Mouse (Mus musculus) myocyte (in vitro differentiated cells): Measurements from ENCODE around the gene Rubcn. TPM values are rescaled to one million over a fixed set of nuclear protein-coding genes. Genes with fewer than 3 reads are reported as not detected.

Experiments
- H3K27me3 ChIP-seq: one replicate; pipeline ENCODE4 v1.6.1; 2011; ENCODE audit not compliant: control insufficient read depth, insufficient read depth, insufficient read length
- H3K36me3 ChIP-seq: one replicate; pipeline ENCODE4 v1.6.1; 2011; ENCODE audit not compliant: control insufficient read depth, insufficient read depth
- H3K4me2 ChIP-seq: one replicate; pipeline ENCODE4 v1.6.1; 2011; ENCODE audit warnings: low read depth, control low read depth
- H3K4me3 ChIP-seq: one replicate; pipeline ENCODE4 v1.5.1; 2011; ENCODE audit warnings: mild to moderate bottlenecking, control low read depth, moderate library complexity
- H3K79me2 ChIP-seq: one replicate; pipeline ENCODE4 v1.6.1; 2011; ENCODE audit not compliant: control insufficient read depth, insufficient read depth
- H3ac ChIP-seq: one replicate; pipeline ENCODE4 v1.6.1; 2011; ENCODE audit not compliant: control insufficient read depth, insufficient read length
- CEBPB ChIP-seq: IDR thresholded peaks from 2 replicates; pipeline ENCODE4 v1.6.1; 2011; ENCODE audit warnings: mild to moderate bottlenecking, moderate library complexity; ENCODE audit not compliant: poor library complexity, insufficient read depth, severe bottlenecking
- E2F4 ChIP-seq: IDR thresholded peaks from one replicate; pipeline ENCODE4 v1.6.1; 2011; ENCODE audit warnings: mild to moderate bottlenecking, control low read depth, moderate library complexity; ENCODE audit not compliant: insufficient read depth
- MAX ChIP-seq: IDR thresholded peaks from one replicate; pipeline ENCODE4 v1.6.1; 2011; ENCODE audit warnings: low read depth, mild to moderate bottlenecking, control low read depth
- MYOD1 ChIP-seq, 3 experiments: IDR thresholded peaks; one replicate each; pipeline ENCODE4 v1.6.1; 2011; ENCODE audit warnings: control low read depth in 2 of 3, low read depth in 2 of 3, mild to moderate bottlenecking in 2 of 3, moderate library complexity in 1 of 3; ENCODE audit not compliant: insufficient read length in 2 of 3, control insufficient read depth in 1 of 3
- MYOG ChIP-seq, 3 experiments: IDR thresholded peaks; one replicate each; pipeline ENCODE4 v1.6.1; 2011; ENCODE audit warnings: control low read depth in 2 of 3, low read depth in 2 of 3, mild to moderate bottlenecking in 2 of 3; ENCODE audit not compliant: insufficient read length in 2 of 3, control insufficient read depth in 1 of 3, insufficient read depth in 1 of 3
- POLR2A ChIP-seq: IDR thresholded peaks from one replicate; pipeline ENCODE4 v1.6.1; 2011; ENCODE audit warnings: low read depth, mild to moderate bottlenecking, control low read depth, moderate library complexity; ENCODE audit not compliant: insufficient read length
- POLR2AphosphoS2 ChIP-seq: IDR thresholded peaks from one replicate; pipeline ENCODE4 v1.6.1; 2011; ENCODE audit warnings: low read depth, control low read depth; ENCODE audit not compliant: insufficient read length
- REST ChIP-seq: IDR thresholded peaks from one replicate; pipeline ENCODE4 v1.6.1; 2011; ENCODE audit warnings: mild to moderate bottlenecking, control low read depth, moderate library complexity; ENCODE audit not compliant: insufficient read depth, insufficient read length
- SRF ChIP-seq: IDR thresholded peaks from one replicate; pipeline ENCODE4 v1.6.1; 2011; ENCODE audit warnings: low read depth; ENCODE audit not compliant: control insufficient read depth, insufficient read length
- TCF12 ChIP-seq: IDR thresholded peaks from one replicate; pipeline ENCODE4 v1.6.1; 2011; ENCODE audit warnings: mild to moderate bottlenecking, control low read depth; ENCODE audit not compliant: poor library complexity, insufficient read depth, severe bottlenecking
- TCF3 ChIP-seq: IDR thresholded peaks from one replicate; pipeline ENCODE4 v1.6.1; 2011; ENCODE audit warnings: low read depth, control low read depth; ENCODE audit not compliant: insufficient read length
- USF1 ChIP-seq: IDR thresholded peaks from one replicate; pipeline ENCODE4 v1.6.1; 2011; ENCODE audit warnings: low read depth, mild to moderate bottlenecking, control low read depth, moderate library complexity
- polyA plus RNA-seq: library from polyadenylated mRNA; unstranded; fragments of >200 nt; fragmentation: generic; extraction: Trizol; gene quantifications from one replicate; pipeline ENCODE4 v1.2.1, GENCODE M21; 2012; ENCODE audit warnings: missing spikeins

The Rubcn gene
- polyA plus RNA-seq, 1 experiment, result 34.0 TPM

- Histone ChIP-seq H3K79me2 (peaks cover 8% of the 10 kb centered on the region), H3K4me3 (no peak overlapping the region), H3K4me2 (no peak overlapping the region), H3K36me3 (no peaks in the 10 kb centered on the region), H3K27me3 (no peaks in the 10 kb centered on the region), H3ac (no peak overlapping the region)
- no peak for TF ChIP-seq CEBPB
- no peak for TF ChIP-seq E2F4
- TF ChIP-seq MYOD1 (IDR thresholded peaks at IDR 0.05; ENCODE audit: control insufficient read depth in 1 of 3, insufficient read length in 2 of 3, low read depth in 2 of 3), result no peak
- TF ChIP-seq TCF12, result no peak
- TF ChIP-seq POLR2AphosphoS2, result no peak
- no peak for TF ChIP-seq POLR2A
- TF ChIP-seq TCF3, result no peak
- TF ChIP-seq REST, result no peak
- TF ChIP-seq USF1, result no peak
- no peak for TF ChIP-seq MAX
- no peak for TF ChIP-seq MYOG (IDR thresholded peaks at IDR 0.05; ENCODE audit: control insufficient read depth in 1 of 3, insufficient read depth in 1 of 3, insufficient read length in 2 of 3, low read depth in 2 of 3)
- TF ChIP-seq SRF, result no peak
Observed at GRCm38 (mm10) chr16:32873366-32873765, 4.2 kb downstream of the Rubcn start.

GRCm38 (mm10) chr16:32870231-32870630 is 7.3 kb downstream of the Rubcn start:
- TF ChIP-seq USF1 (no peak), MYOD1 (IDR thresholded peaks at IDR 0.05; ENCODE audit: control insufficient read depth in 1 of 3, insufficient read length in 2 of 3, low read depth in 2 of 3) (no peak), TCF12 (no peak), SRF (no peak), POLR2AphosphoS2 (no peak), CEBPB (no peak)
- H3K27me3 ChIP-seq, result no peaks in the 10 kb centered on the region
- peaks cover 23% of the 10 kb centered on the region for H3K79me2 ChIP-seq
- no peak overlapping the region for H3K4me2 ChIP-seq
- H3K36me3 ChIP-seq, result no peaks in the 10 kb centered on the region
- no peak overlapping the region for H3ac ChIP-seq
- no peak overlapping the region for H3K4me3 ChIP-seq

DNA sequence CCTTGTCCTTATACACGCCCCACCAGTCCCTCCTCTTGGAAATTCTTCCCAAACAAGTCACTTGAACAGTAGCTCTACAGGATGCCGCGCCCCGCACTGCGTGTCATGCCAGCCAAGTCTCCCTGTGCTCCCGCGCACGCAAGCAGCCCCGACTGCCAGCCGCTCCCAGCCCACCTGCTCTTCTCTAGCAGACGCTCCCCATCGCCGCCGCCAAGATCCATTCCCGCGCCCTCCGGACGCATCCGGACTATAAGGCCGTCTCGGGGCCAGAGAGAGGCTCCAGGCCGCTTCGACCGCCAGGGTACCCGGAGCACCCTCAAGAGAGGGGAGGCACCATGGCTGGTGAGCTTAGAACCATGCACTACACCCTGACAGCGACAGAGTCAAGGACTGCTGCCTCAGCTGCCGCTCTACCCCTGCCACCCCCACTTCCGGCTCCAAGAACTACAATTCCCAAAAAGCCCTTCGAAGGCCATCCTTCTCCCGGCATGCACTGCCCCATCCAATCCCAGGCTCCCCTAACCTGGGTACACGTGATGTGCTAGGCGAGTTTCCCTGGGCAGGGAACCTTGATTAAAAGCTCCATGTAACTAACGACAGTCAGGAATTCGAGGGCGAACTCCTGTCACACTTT is 9.5 kb downstream of the Rubcn start:
- Histone ChIP-seq H3K4me3 (peak overlapping the region; percentile 44), H3K79me2 (peaks cover 40% of the 10 kb centered on the region), H3ac (peak overlapping the region; percentile 18), H3K27me3 (no peaks in the 10 kb centered on the region), H3K36me3 (no peaks in the 10 kb centered on the region), H3K4me2 (peak overlapping the region; percentile 97)
- no peak for TF ChIP-seq TCF12
- no peak for TF ChIP-seq E2F4
- peak; percentile 88 for TF ChIP-seq POLR2A
- peak; percentile 93 for TF ChIP-seq POLR2AphosphoS2
- peak in 2 of 3 experiments; percentile 33 to 38 for TF ChIP-seq MYOG (IDR thresholded peaks at IDR 0.05; ENCODE audit: control insufficient read depth in 1 of 3, insufficient read depth in 1 of 3, insufficient read length in 2 of 3, low read depth in 2 of 3)
- no peak for TF ChIP-seq SRF
- TF ChIP-seq REST, result no peak
- peak in 2 of 3 experiments; percentile 28 to 34 for TF ChIP-seq MYOD1 (IDR thresholded peaks at IDR 0.05; ENCODE audit: control insufficient read depth in 1 of 3, insufficient read length in 2 of 3, low read depth in 2 of 3)
- no peak for TF ChIP-seq CEBPB
- peak; percentile 95 for TF ChIP-seq USF1
- TF ChIP-seq MAX, result peak; percentile 76

DNA sequence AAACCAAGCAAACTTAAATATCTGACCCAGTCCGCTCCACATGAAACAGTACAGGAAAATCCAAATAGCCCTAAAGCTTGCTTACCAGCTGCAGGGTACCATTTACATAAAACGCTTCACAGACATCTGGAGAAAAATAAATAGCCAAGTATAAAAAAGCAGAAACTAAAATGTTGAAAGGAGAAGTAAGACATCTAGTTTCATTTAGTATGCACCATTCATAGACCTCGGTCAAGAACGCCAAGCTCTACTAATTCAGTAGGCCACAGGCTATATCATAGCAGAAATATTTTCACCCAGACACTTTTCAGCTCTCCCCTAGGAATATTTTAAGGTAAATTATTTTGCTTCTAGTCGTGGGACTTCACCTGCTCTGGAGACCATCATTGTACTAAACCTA is 10.9 kb downstream of the Rubcn start:
- Histone ChIP-seq H3K4me2 (peak overlapping the region; percentile 66), H3K4me3 (peak overlapping the region; percentile 44)

More for the DNA sequence above, 10.9 kb downstream of the Rubcn start:
- H3K79me2 ChIP-seq, result peaks cover 54% of the 10 kb centered on the region
- no peak overlapping the region for H3ac ChIP-seq
- TF ChIP-seq POLR2AphosphoS2 (no peak), SRF (no peak), REST (no peak), USF1 (no peak), MYOG (IDR thresholded peaks at IDR 0.05; ENCODE audit: control insufficient read depth in 1 of 3, insufficient read depth in 1 of 3, insufficient read length in 2 of 3, low read depth in 2 of 3) (no peak), CEBPB (no peak), MAX (no peak), MYOD1 (IDR thresholded peaks at IDR 0.05; ENCODE audit: control insufficient read depth in 1 of 3, insufficient read length in 2 of 3, low read depth in 2 of 3) (no peak), E2F4 (no peak), TCF3 (no peak), TCF12 (no peak)
- no peaks in the 10 kb centered on the region for H3K36me3 ChIP-seq
- H3K27me3 ChIP-seq, result no peaks in the 10 kb centered on the region
